Mouse (Mus musculus) erythroblast, embryonic 14.5 days (primary cell): Measurements from ENCODE around the gene Gm28539.

ENCODE experiments used
- GATA1 ChIP-seq: IDR thresholded peaks from 2 replicates; pipeline ENCODE4 v1.6.1; 2012; ENCODE audit warnings: low read length, inconsistent platforms, mixed read lengths
- TAL1 ChIP-seq: IDR thresholded peaks from 3 replicates; pipeline ENCODE4 v1.6.1; 2012; ENCODE audit warnings: low read length, inconsistent platforms, mixed read lengths

DNA sequence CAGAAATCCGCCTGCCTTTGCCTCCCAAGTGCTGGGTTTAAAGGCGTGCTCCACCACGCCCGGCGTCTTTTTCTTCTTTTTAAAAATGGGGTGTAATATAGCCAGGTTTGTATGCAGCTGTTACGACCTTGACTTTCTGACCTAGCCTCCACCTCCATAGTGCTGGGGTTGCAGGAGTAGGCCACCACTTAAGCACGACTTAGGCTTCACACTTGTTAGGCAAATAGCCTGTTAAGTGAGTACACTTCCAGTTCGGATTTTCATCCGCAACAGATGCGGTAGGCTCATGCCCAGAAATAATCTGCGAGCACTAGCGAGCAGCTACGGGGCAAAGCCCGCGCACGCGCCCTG is 39.7 kb downstream of the Gm28539 start:
- no peak for TF ChIP-seq GATA1
- TF ChIP-seq TAL1 = no peak
